Mouse (Mus musculus) liver, embryonic 11.5 days (tissue): Measurements from ENCODE around the gene Fitm2. TPM values are rescaled to one million over a fixed set of nuclear protein-coding genes. Genes with fewer than 3 reads are reported as not detected.
"Not testable (repeated sequence)": the region's sequence is repeated elsewhere in the genome, so short reads cannot be mapped to it uniquely, and the experiment has no call there.

ENCODE experiments used
- ATAC-seq: fragments of 200-750 bp; cut with Nextera tagmentation; replicated peaks from 2 replicates; pipeline ENCODE4 v1.8.0; 2017; ENCODE audit warnings: moderate number of reproducible peaks, mild to moderate bottlenecking, moderate TSS enrichment, moderate library complexity; ENCODE audit not compliant: low FRiP score
- DNase-seq: peaks from one replicate; pipeline ENCODE4 v3.0.0-alpha.2; 2017; ENCODE audit warnings: low spot score
- H3K27ac ChIP-seq: fragments of 300-500 bp; sonication (generic); 2 replicates; pipeline ENCODE4 v1.5.1; 2014; ENCODE audit warnings: mild to moderate bottlenecking, low read depth, low read length, control low read depth
- H3K27me3 ChIP-seq: fragments of 300-500 bp; sonication (generic); replicated peaks from 2 replicates; pipeline ENCODE4 v1.6.1; 2014; ENCODE audit warnings: low read length, mixed read lengths; ENCODE audit not compliant: control insufficient read depth, insufficient read depth
- H3K36me3 ChIP-seq: fragments of 300-500 bp; sonication (generic); 2 replicates; pipeline ENCODE4 v1.6.1; 2014; ENCODE audit warnings: mild to moderate bottlenecking, low read length, moderate library complexity, mixed read lengths; ENCODE audit not compliant: control insufficient read depth, insufficient read depth
- H3K4me1 ChIP-seq: fragments of 300-500 bp; sonication (generic); replicated peaks from 2 replicates; pipeline ENCODE4 v1.6.1; 2014; ENCODE audit warnings: low read length, mixed read lengths; ENCODE audit not compliant: control insufficient read depth, insufficient read depth
- H3K4me2 ChIP-seq: fragments of 300-500 bp; sonication (generic); 2 replicates; pipeline ENCODE4 v1.6.1; 2014; ENCODE audit warnings: mild to moderate bottlenecking, control low read depth, moderate library complexity
- H3K4me3 ChIP-seq: fragments of 300-500 bp; sonication (generic); 2 replicates; pipeline ENCODE4 v1.5.1; 2014; ENCODE audit warnings: low read depth, low read length, control low read depth
- H3K9ac ChIP-seq: fragments of 300-500 bp; sonication (generic); 2 replicates; pipeline ENCODE4 v1.6.1; 2014; ENCODE audit warnings: low read depth, low read length, control low read depth
- H3K9me3 ChIP-seq: fragments of 300-500 bp; sonication (generic); 2 replicates; pipeline ENCODE4 v1.6.1; 2016; ENCODE audit warnings: low read length, inconsistent platforms, mixed read lengths; ENCODE audit not compliant: control insufficient read depth
- WGBS: fragments of 180-500 bp; shearing (Covaris S2); extraction: QIAGEN DNeasy Blood & Tissue Kit; methylation state at CpG from one replicate; pipeline ENCODE4 v1.1.7; 2014; 5-methylcytosine and 5-hydroxymethylcytosine counted together
- polyA plus RNA-seq: library from polyadenylated mRNA; unstranded; fragments of >200 nt; fragmentation: Nextera tagmentation; extraction: Ambion mirVana; gene quantifications from 2 replicates; pipeline ENCODE4 v1.2.1, GENCODE M21; 2014

The Fitm2 gene
- polyA plus RNA-seq, 1 experiment from 2014 or later = 9.0 TPM

DNA sequence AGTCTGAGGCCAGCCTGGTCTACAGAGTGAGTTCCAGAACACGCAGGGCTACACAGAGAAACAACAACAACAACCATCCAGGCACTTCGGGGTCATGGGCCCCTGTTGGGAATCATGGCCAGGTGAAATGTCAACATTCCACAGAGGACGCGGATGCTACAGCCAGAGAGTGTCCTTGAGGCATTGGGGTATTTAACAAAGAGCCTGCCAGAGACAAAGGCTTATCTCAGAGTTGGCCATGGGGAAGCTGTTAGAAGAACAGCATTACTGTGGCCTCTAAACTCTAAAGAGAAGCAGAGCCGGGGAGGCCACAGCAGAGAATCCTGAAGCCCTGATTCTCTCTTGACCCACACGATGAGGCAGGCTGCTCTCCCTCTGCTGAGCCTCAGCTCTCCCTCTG lies 3.6 kb downstream of the Fitm2 start:
- no peak for ATAC-seq

DNA sequence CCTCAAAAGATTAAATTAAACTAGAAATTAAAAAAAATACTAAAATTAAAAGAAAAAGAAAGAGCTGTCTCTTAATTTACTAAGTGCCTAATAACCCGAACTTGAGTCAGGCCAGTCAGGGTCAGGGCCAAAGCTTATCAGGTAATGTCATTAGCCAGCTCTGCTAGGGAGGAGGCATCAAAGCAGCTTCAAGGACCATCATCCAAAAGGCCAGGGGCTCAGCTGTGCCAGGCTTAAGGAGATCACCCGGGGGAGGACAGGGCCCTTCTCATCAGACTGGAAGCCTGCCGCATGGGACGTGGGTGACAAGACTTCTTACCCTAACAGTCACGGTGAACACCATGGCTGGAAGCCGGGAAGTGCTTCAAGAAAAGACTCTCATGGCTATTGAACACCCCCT lies 4.8 kb downstream of the Fitm2 start:
- H3K36me3 ChIP-seq = peaks cover 5% of the 10 kb centered on the region; the same call in 1 of the 2 replicates
- DNase-seq (no peak), ATAC-seq (no peak)
- H3K27me3 ChIP-seq = no peaks in the 10 kb centered on the region
- 87% methylated on average over 6 of the region's 6 CpGs for WGBS
- no peaks in the 10 kb centered on the region for H3K9me3 ChIP-seq
- no peak overlapping the region for H3K9ac ChIP-seq
- no peak overlapping the region for H3K4me3 ChIP-seq
- H3K27ac ChIP-seq = no peak overlapping the region
- H3K4me1 ChIP-seq = peaks cover 3% of the 10 kb centered on the region; the same call in 1 of the 2 replicates
- H3K4me2 ChIP-seq = no peak overlapping the region

More for the DNA sequence above, 3.6 kb downstream of the Fitm2 start:
- H3K4me3 ChIP-seq = no peak overlapping the region
- H3K9ac ChIP-seq = no peak overlapping the region
- no peak overlapping the region for H3K27ac ChIP-seq
- H3K4me1 ChIP-seq = peaks cover 3% of the 10 kb centered on the region; the same call in 1 of the 2 replicates
- H3K36me3 ChIP-seq = peaks cover 5% of the 10 kb centered on the region; the same call in 1 of the 2 replicates
- no peak overlapping the region for H3K4me2 ChIP-seq
- no peaks in the 10 kb centered on the region for H3K27me3 ChIP-seq
- 86% methylated on average over 6 of the region's 6 CpGs for WGBS
- H3K9me3 ChIP-seq = no peaks in the 10 kb centered on the region
- no peak for DNase-seq

GRCm38 (mm10) chr2:163466771-163467170 lies 5.7 kb downstream of the Fitm2 start:
- Histone ChIP-seq H3K27ac (no peak overlapping the region), H3K36me3 (peaks cover 5% of the 10 kb centered on the region; the same call in 1 of the 2 replicates), H3K4me3 (no peak overlapping the region), H3K9me3 (no peaks in the 10 kb centered on the region), H3K4me1 (peaks cover 3% of the 10 kb centered on the region; the same call in 1 of the 2 replicates), H3K9ac (no peak overlapping the region), H3K4me2 (no peak overlapping the region), H3K27me3 (no peaks in the 10 kb centered on the region)
- DNase-seq (no peak), ATAC-seq (no peak)
- WGBS = 75% methylated on average over 8 of the region's 8 CpGs

GRCm38 (mm10) chr2:163464562-163464961 lies 7.9 kb downstream of the Fitm2 start:
- 69% methylated on average over 6 of the region's 6 CpGs for WGBS
- Histone ChIP-seq H3K36me3 (peaks cover 5% of the 10 kb centered on the region; the same call in 1 of the 2 replicates), H3K9me3 (no peaks in the 10 kb centered on the region), H3K27me3 (no peaks in the 10 kb centered on the region; the same call in 1 of the 2 replicates), H3K9ac (no peak overlapping the region), H3K4me2 (no peak overlapping the region), H3K4me3 (no peak overlapping the region), H3K27ac (no peak overlapping the region), H3K4me1 (no peaks in the 10 kb centered on the region)
- no peak for ATAC-seq
- no peak for DNase-seq

- Histone ChIP-seq H3K9ac (no peak overlapping the region), H3K36me3 (0 out of 2 replicates have a peak, but pooled peaks cover 2% of the 10 kb centered on the region), H3K4me3 (no peak overlapping the region), H3K27ac (no peak overlapping the region), H3K4me2 (no peak overlapping the region), H3K9me3 (no peaks in the 10 kb centered on the region), H3K27me3 (peaks cover 5% of the 10 kb centered on the region), H3K4me1 (0 out of 2 replicates have a peak, but pooled peaks cover 4% of the 10 kb centered on the region)
- ATAC-seq (no peak), DNase-seq (no peak)
- WGBS = 83% methylated on average over 4 of the region's 4 CpGs
Measured at GRCm38 (mm10) chr2:163463998-163464397, 8.4 kb downstream of the Fitm2 start.

GRCm38 (mm10) chr2:163463251-163463769 lies 9.1 kb downstream of the Fitm2 start:
- Histone ChIP-seq H3K4me1 (0 out of 2 replicates have a peak, but pooled peaks cover 4% of the 10 kb centered on the region), H3K4me3 (no peak overlapping the region), H3K4me2 (no peak overlapping the region), H3K9me3 (no peaks in the 10 kb centered on the region), H3K9ac (no peak overlapping the region), H3K36me3 (no peaks in the 10 kb centered on the region), H3K27me3 (peaks cover 12% of the 10 kb centered on the region), H3K27ac (no peak overlapping the region)
- ATAC-seq (no peak), DNase-seq (no peak)
- WGBS = 50% methylated on average over 10 of the region's 10 CpGs

- H3K27me3 ChIP-seq = peaks cover 16% of the 10 kb centered on the region
- ATAC-seq (no peak), DNase-seq (no peak)
- H3K36me3 ChIP-seq = no peaks in the 10 kb centered on the region
- H3K9me3 ChIP-seq = no peaks in the 10 kb centered on the region
- no peak overlapping the region for H3K4me2 ChIP-seq
- H3K4me3 ChIP-seq = no peak overlapping the region
- 67% methylated on average over 11 of the region's 11 CpGs for WGBS
- 0 out of 2 replicates have a peak, but pooled peaks cover 4% of the 10 kb centered on the region for H3K4me1 ChIP-seq
- no peak overlapping the region for H3K9ac ChIP-seq
- no peak overlapping the region for H3K27ac ChIP-seq
Measured at GRCm38 (mm10) chr2:163462801-163463200, 9.6 kb downstream of the Fitm2 start.

DNA sequence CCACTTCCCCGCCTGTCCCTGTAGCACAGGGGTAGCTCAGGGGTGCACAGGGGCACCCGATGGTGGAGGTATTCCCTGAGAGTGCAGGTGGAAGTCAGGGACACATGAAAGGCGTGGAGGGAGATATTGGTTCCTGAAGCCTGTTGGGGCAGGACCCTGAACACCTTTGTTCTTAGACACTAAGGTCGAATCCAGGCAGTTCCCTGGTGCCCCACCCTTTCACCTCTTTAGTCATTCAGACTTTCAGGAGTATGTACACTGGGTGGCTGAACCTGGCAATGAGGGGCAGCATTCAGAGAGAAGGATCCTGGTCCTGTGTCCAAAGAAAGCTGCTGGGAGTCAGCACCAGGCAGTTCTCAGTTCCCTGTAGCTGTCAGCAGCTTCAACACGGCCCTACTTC lies 10.0 kb downstream of the Fitm2 start:
- H3K4me2 ChIP-seq = no peak overlapping the region

DNA sequence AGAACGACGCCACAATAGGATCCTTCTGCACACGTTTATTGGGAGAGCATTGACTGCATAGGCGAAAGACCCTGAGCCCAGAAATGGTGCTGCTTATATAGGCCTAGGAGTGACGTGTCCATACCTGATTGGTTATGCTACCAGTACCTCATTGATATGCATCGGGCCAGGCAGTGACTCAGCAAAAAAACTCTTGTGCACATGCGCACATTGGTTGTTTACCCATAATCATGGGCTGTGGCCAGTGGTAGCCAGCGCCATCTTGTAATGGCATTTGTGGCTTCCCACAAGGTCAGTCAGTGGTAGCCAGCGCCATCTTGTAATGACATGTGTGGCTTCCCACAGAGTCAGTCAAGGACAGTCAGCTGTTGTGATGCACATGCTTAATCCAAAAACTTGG lies 11.1 kb downstream of the Fitm2 start:
- not testable (repeated sequence) for ATAC-seq, H3K4me2 ChIP-seq, H3K9ac ChIP-seq, H3K4me1 ChIP-seq, H3K36me3 ChIP-seq, H3K9me3 ChIP-seq, H3K27ac ChIP-seq, H3K4me3 ChIP-seq, DNase-seq
- 90% methylated on average over 8 of the region's 9 CpGs for WGBS
- peaks cover 16% of the 10 kb centered on the region for H3K27me3 ChIP-seq

More for the DNA sequence above, 10.0 kb downstream of the Fitm2 start:
- no peak overlapping the region for H3K27ac ChIP-seq
- H3K9ac ChIP-seq = no peak overlapping the region
- no peaks in the 10 kb centered on the region for H3K9me3 ChIP-seq
- ATAC-seq = no peak
- 0 out of 2 replicates have a peak, but pooled peaks cover 4% of the 10 kb centered on the region for H3K4me1 ChIP-seq
- 61% methylated on average over 5 of the region's 5 CpGs for WGBS
- no peak for DNase-seq
- H3K27me3 ChIP-seq = peaks cover 16% of the 10 kb centered on the region
- no peaks in the 10 kb centered on the region for H3K36me3 ChIP-seq
- no peak overlapping the region for H3K4me3 ChIP-seq
